9 mouse cellular contexts compared by ENCODE assay signal in the genomic region with DNA sequence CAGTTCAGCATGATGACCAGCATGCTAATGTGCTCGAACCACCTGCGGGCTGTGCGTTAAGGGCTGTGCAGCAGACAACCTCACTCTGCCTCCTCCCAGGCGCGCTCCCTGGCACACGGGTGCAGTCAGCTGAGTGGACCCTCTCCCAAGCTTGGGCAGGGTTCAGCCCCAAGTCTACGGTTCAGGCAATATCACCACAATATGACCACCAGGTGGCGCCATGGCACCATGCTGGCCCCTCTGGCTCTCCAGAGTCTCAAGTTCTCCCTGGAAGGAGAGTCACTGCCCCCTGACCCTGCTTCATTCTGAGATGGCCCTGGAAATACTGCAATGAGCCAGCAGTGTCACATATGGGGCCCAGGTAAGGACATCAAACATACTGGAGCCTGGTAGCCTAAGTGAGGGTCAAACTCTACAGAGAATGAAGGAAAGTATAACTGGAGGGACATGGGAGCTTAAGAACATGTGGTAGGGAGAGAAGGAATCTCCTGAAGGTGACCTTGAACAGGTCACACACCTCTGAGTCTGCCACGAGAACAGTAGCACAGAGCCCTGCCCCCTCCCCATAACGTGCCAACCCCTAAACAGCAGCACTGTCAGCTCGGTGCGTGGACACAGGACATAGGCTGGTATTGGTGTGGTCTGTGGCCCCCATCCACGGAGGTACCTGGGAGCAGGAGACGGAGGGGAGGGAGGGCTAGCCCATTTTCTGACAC. TPM values are rescaled to one million over a fixed set of nuclear protein-coding genes. Genes with fewer than 3 reads are reported as not detected.
DNase-seq lines count a peak whose midpoint lies in the region; ATAC-seq lines count a peak whose summit lies in the region.
"Had no signal": no experiment of that assay in that cellular context is flagged by ENCODE, and none has a peak within 500 bp of the region (broad histone marks: within the 10 kb centered on the region; RNA-seq: fewer than 3 reads in every experiment).

No protein-coding gene starts in this region.

- no peaks in the 10 kb centered on the region for H3K9me3 ChIP-seq in hindbrain, embryonic 16.5 days (ENCODE audit: control insufficient read depth, low read length)
- H3K9me3 ChIP-seq: liver, embryonic 15.5 days had no signal

- no peak overlapping the region for H3K27ac ChIP-seq in hindbrain, embryonic 16.5 days (ENCODE audit: low read depth, low read length)
- H3K27ac ChIP-seq: liver, embryonic 15.5 days had no signal

- H3K9ac ChIP-seq in hindbrain, embryonic 16.5 days (ENCODE audit: low read depth, low read length): no peak overlapping the region
- H3K9ac ChIP-seq: liver, embryonic 15.5 days had no signal

- H3K4me2 ChIP-seq in hindbrain, embryonic 16.5 days (ENCODE audit: low read length): no peak overlapping the region
- H3K4me2 ChIP-seq: liver, embryonic 15.5 days had no signal

- no peaks in the 10 kb centered on the region for H3K27me3 ChIP-seq in hindbrain, embryonic 16.5 days (replicated peaks; ENCODE audit: control insufficient read depth, insufficient read depth, low read length)
- H3K27me3 ChIP-seq: liver, embryonic 15.5 days had no signal

- peak; percentile 64 for ATAC-seq in hindbrain, embryonic 16.5 days

- peak; percentile 49 for DNase-seq in WW6 (ENCODE audit: low read depth, low spot score)
- peak; percentile 93 to 96 for DNase-seq in cerebellum, postnatal 10 days
- peak; percentile 74 to 79 for DNase-seq in frontal cortex, postnatal 25 days (ENCODE audit: low spot score in 2 of 2)
- peak; percentile 83 to 95 for DNase-seq in layer of hippocampus, postnatal 25 days (ENCODE audit: extremely low spot score in 1 of 2, low spot score in 1 of 2)
- peak; percentile 59 to 77 for DNase-seq in lung, postnatal 4 days
- peak; percentile 79 to 87 for DNase-seq in right cerebral cortex, postnatal 10 days (ENCODE audit: low spot score in 2 of 2)
- DNase-seq in urinary bladder, postnatal 14 days (ENCODE audit: low spot score): peak; percentile 79

- H3K36me3 ChIP-seq in hindbrain, embryonic 16.5 days (ENCODE audit: control insufficient read depth, insufficient read depth, low read length): no peaks in the 10 kb centered on the region
- H3K36me3 ChIP-seq: liver, embryonic 15.5 days had no signal

- WGBS in hindbrain, embryonic 16.5 days: 19% methylated on average over 13 of the region's 14 CpGs

- peaks cover 12% of the 10 kb centered on the region for H3K4me1 ChIP-seq in hindbrain, embryonic 16.5 days (ENCODE audit: control insufficient read depth, insufficient read depth, low read depth, low read length)
- H3K4me1 ChIP-seq: liver, embryonic 15.5 days had no signal

- no peak overlapping the region for H3K4me3 ChIP-seq in hindbrain, embryonic 16.5 days (ENCODE audit: low read length)
- H3K4me3 ChIP-seq: liver, embryonic 15.5 days had no signal

RNA-seq across cellular contexts. Expression of gene Tpsg1, which starts 28.9 kb away (rescaled TPM):
- 0.43 and 0.55 TPM in 2 replicates for polyA plus RNA-seq in hindbrain, embryonic 16.5 days (2015; fragmentation: Nextera tagmentation; extraction: Ambion mirVana)
- total RNA-seq in layer of hippocampus, postnatal 25 days (2021): not detected

RNA-seq across cellular contexts. Expression of gene Tpsb2, which starts 31.9 kb away (rescaled TPM):
- polyA plus RNA-seq in hindbrain, embryonic 16.5 days (2015; fragmentation: Nextera tagmentation; extraction: Ambion mirVana): 0.19 and 2.1 TPM in 2 replicates
- 1 to 10 TPM in 1 of 2 experiments, under 1 TPM in 1; 0.35 to 1.2 TPM for total RNA-seq in layer of hippocampus, postnatal 25 days (2021)

RNA-seq across cellular contexts. Expression of gene Cacna1h, which starts 35.6 kb away (rescaled TPM):
- polyA plus RNA-seq in hindbrain, embryonic 16.5 days (2015; fragmentation: Nextera tagmentation; extraction: Ambion mirVana): 5.9 and 6.2 TPM in 2 replicates
- total RNA-seq in layer of hippocampus, postnatal 25 days (2021): 100 to 1,000 TPM in 1 of 2 experiments, 10 to 100 TPM in 1; 91.0 to 119 TPM

RNA-seq across cellular contexts. Expression of gene Tpsab1, which starts 52.6 kb away (rescaled TPM):
- not detected in 2 replicates for polyA plus RNA-seq in hindbrain, embryonic 16.5 days (2015; fragmentation: Nextera tagmentation; extraction: Ambion mirVana)
- under 1 TPM in 1 of 2 experiments, not detected in 1; 0.42 TPM for total RNA-seq in layer of hippocampus, postnatal 25 days (2021)
- polyA plus RNA-seq: liver, embryonic 15.5 days had no signal

RNA-seq across cellular contexts. Expression of gene Tekt4, which starts 56.5 kb away (rescaled TPM):
- polyA plus RNA-seq in hindbrain, embryonic 16.5 days (2015; fragmentation: Nextera tagmentation; extraction: Ambion mirVana): 1.4 and 1.9 TPM in 2 replicates
- total RNA-seq in layer of hippocampus, postnatal 25 days (2021): 1 to 10 TPM; 1.7 to 2.4 TPM
- polyA plus RNA-seq: liver, embryonic 15.5 days had no signal
